Mouse (Mus musculus) megakaryocyte, embryonic 14.5 days (primary cell): ENCODE measurements at regions not wholly inside any gene's neighbourhood (a gene's known extent, or its start where the extent isn't known, plus 50 kb on each side); places are given as distances from the start of the nearest gene placed in this dataset.

Experiments
- FLI1 ChIP-seq: IDR thresholded peaks from 2 replicates; pipeline ENCODE4 v1.6.1; 2012; ENCODE audit warnings: low read length, inconsistent platforms, mixed read lengths
- GATA1 ChIP-seq: IDR thresholded peaks from 3 replicates; pipeline ENCODE4 v1.6.1; 2012; ENCODE audit warnings: mixed read lengths, low read length, inconsistent platforms, borderline replicate concordance

DNA sequence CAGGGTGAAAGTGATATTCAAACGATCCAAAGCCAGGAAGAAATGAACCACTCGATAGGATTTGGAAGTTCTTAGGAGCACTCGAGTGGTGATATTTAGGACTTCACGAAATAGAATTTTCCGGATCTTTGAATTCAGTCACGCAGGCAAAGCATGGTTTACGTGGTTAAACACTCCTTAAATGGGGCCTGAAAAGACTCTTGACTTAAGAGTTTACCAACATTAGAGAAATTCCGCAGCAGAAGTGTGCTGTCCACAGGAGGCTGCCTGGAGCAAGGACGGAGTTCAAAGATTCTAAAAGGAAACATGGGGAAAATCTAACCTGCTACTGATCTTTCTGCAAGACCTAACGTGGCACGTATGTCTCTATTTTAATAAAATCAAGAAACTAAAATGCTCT, 175.4 kb upstream of the Arl4c start:
- TF ChIP-seq GATA1 (no peak), FLI1 (no peak)
